Mouse (Mus musculus) embryo, embryonic 11.5 days (tissue): ENCODE results near the gene Fam107b.
"Not testable (repeated sequence)": the region's sequence is repeated elsewhere in the genome, so short reads cannot be mapped to it uniquely, and the experiment has no call there.

Experiments used
- DNase-seq: peaks from one replicate; pipeline ENCODE4 v3.0.0-alpha.2; 2012; ENCODE audit warnings: low read depth, low spot score

The Fam107b gene

DNA sequence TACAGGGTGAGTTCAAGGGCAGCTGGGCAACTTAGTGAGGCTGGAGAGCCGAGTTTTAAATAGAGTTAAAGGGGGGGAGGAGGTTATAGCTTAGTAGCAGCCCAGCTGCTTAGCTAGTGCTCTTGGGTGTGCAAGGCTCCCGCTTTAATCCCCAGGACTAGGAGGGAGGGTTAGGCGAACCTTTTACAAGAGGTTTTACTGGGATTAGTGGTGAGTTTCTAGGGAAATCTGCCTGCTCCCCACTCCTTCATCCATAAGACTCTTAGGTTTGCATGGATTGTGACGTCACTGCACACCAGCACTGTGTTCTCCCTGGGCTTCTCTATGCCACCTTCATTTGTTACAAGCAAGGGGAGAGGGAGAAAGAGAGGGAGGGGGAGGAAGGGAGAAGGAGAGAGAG, 88.6 kb downstream of the Fam107b start:
- DNase-seq: no peak

DNA sequence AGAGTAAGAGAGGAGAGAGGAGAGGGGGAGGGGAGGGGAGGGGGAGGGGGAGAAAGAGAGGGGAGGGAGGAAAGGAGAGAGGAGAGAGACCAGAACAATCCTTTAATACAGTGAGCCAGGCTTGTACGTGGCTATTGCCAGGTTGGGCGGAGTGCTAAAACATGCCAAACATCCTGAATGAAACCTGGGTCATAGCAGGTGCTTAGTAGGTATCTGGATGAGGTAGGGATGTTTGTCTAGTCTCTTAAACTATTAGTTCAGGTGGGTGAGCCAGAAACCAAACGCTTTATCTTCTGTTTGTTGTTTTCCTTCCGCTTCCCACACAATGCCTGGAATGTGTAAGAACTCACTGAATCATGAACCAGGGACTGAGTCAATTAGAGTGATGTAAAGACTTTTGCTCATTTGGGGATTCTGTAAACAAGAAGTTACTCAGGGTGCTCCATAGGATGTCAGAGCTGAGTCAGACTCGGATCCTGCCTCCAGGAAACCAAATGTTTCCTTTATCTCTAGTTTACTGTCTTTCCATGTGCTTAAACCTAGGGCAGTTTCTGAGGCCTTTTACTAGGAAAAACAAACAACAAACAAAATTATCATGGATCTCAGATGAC, 89.1 kb downstream of the Fam107b start:
- no peak for DNase-seq

DNA sequence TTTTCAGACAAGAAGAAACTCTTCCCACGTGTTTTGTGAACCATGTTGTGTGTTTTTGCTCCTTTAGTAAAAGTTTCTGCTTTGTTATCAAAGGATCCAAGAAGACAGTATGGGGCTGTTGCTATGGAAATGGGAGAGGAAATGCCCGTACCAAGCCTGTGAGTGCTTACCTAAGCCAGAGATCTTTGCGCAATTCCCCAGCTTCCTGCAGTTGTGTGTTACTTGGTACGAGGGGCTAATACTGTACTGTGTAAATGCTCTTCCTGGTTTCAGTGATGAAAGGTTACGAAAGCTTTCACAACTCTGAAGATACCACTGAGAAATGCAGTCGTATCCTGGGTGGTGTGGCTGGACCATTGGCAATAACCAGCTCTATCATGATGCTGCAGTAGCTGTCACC, 93.8 kb downstream of the Fam107b start:
- DNase-seq: no peak

DNA sequence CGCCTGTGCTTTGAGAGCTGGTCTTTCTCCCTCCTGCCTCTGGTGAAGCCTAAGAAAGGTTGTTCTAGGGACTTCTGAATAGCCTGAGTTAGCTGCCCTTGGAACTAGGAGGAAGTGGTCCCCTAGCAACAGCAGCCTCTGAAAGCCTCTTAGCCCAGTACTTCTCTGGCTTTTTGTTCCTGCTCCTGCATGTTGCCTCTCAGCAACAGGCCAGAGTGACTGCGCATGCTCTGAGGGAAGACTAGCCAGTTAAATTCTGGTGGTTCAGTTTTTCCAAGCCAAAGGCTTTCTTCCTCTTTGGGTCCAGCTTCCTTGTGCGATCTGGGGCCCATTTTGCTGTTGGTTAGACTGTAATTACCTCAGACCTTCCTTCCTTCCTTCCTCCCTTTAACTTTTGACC, 98.4 kb downstream of the Fam107b start:
- no peak for DNase-seq

DNA sequence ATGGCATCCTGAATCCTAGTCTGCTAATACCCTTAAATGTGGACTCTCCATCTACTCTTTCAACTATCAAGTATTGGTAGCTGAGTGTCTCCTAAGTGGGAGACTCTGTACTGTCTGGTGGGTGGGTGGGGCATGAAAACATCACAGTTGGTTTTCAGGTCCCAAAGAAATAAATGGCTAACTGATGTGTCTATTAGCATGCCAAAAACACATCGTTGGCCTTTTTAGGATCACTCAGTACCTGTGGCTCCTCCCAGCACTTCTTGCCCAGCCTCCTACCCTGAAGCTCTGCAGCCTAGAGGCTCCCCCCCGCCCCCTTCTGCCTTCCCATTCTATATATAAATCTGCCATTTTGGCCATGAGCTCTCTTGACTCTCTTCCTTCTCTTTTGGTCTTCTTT, 99.4 kb downstream of the Fam107b start:
- DNase-seq: no peak

DNA sequence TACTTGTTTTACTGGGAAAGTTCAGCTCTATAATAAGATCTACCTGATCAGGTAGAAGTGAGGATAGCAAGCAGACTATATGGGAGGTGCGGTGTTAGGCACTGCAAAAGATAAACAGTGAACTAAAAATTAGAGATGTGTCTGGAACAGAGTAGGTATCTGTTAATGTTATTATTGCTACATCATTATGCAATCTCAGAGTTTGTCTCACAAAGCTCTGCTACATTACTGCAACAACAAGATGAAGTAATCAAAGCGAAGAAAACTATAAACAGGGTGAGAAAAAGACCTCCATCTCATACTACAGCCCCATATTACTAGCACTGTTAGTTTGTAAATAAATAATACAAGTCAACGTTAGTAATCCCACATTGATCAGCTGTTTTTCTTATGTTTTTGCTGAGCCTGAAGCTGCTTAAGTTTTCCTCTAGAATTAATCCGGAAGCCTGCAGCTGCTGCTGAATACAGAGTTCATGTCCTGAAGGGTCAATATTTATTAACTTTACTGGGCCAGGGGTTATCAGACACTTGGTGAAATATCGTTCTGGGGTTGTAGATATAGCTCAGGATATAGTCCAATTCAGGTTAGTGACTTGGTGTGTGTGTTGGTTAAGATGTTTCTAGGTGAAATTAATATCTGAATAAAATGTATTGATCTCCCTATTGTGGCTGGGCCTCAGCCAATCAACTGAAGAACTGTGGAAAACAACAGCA, 102.5 kb downstream of the Fam107b start:
- no peak for DNase-seq

DNA sequence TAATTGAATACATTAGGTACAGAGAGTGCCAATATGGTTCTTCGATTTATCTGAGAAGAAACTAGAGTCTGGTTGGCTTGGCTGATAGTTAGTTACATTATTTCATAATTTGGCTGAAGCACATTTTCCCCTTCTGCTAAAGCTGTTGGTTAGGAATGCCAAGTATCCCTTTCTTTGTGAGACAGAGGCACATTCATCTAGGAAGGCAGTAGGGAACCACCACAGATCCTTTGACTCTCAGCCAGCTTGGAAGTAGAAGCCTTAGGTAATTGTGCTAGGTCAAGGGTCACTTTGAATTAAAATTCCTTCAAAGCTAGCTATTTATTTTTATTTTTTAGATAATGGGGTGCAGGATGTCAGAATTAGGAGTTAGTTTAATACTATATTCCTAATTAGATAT, 105.2 kb downstream of the Fam107b start:
- DNase-seq: no peak

DNA sequence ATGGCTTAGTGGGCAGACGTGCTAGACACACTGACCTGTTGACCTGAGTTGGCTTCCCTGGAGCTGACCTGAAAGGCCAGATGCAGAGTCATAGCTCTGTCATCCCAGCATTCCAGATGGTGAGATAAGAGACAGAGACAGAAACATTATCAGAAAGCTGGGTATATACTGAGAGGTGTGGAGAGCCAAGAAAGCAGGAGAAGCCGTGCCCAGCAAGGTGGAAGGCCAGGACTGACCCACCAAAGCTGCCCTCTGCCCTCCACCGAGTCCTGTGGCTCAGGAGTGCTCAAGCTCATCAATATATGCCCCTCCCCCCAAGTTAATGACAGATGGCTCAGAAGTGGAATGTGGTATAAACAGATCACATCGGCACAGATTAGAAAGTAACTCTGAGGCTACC, 112.4 kb downstream of the Fam107b start:
- DNase-seq: no peak

DNA sequence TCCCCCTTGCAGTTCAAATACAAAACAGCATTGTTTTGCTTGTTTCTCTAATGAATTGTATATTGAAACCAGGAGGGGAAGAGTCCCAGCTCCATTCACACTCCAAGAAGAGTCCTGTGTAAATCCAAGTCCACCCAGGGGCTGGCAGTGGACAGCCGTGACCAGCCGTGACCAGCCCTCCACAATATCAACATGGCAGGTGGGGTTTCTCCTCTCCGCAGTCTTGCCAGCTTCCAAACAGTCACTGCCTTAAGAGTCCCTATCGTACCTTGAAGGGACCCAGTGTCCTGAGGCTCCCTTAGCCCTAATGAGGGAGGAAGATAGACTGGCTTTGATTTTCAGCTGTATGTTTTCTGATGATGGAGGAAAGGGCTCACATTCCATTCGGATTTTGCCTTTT, 113.1 kb downstream of the Fam107b start:
- no peak for DNase-seq

DNA sequence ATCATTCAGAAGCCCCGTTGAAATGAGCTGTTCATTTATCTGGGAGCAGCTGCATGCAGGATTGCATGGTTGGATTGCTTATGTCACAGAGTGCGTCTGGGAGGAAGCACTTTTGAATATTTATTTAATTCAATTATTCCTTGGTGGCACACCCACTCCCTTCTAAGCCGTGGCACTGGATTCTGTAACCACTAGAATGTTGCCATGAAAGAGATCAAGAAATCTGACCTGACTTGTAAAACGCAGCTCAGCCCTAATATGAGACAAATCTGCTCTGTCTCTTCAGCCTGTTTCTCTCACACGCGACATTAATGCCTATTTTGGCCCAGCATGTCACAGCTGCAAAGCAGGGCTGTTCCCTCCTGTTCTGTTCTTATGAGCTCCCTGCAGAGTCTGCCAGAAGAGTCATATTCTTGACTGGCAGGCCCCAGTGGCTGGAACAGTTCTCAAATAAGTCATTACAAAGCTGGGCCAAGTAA, 113.5 kb downstream of the Fam107b start:
- no peak for DNase-seq

DNA sequence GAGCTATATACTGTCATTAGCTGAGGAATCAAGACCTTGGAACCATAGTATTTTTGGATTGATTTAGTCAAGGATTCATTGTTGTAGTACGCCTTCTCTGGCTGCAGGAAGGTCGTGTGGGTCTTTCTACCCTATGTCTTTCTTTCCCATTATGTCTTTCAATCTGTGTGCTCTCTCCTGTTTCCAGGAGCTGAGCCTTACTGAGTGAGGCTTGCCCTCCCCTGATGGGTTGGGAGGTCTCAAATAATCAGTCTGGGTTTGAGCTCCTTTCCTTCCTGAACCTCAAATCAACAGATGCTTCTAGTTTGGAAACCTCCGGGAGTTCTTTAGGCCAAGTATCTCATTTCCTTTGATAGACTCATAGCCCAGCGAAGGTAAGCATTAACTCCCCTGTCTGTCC, 119.9 kb downstream of the Fam107b start:
- no peak for DNase-seq

DNA sequence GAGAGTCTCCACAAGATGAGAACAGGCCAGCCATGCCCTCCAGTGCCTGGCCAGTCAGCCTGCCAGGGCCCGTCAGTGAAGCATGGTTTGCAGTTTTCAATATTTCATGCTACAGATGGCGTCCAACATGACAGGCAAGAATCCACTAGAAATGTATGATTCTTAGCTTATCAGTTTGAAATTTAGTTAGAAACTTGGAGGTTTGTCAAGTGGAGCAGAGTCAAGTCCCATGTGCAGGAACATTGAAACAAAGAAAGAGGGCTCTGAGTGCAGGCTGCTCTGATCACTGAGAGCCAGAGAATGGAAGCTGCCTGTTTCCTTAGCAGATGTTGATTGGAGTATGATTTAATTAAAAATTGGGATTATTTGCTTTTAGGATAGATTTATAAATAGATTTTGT, 122.5 kb downstream of the Fam107b start:
- no peak for DNase-seq

DNA sequence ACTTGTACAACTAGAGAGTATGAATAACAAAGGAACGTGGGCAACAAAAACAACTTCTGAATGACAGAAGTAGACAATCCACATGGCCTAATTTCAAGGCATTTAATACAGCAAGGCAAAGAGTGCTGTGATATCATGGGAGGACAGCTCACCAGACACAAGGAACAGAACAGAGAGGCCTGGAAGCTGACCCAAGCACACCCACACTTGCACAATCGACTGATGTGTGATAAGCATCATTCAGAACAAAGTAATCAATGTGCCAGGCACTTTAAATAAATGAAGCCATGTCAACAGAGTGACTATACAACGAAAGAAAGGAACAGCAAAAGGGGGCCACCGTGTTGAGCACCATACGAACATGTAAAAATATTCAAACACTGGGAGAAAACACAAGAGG, 125.6 kb downstream of the Fam107b start:
- no peak for DNase-seq

DNA sequence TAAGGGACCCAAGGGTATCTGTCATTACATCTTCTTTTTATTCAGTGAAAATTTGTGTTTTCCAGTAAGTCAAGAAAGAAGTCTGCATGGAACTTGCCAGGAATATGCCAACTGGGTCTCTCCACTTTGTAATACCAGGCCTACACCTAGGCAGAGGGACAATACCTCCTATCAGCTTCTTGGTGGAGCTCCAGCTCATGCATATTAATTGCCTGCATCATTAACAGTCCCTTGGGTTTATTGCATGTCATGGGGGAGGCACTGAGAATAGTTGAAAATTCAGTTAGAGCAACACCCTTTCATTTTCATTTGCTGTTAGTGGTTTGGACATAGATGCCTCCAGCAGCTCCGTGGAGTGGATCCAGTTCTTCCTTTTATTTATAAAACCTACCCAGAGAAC, 130.1 kb downstream of the Fam107b start:
- no peak for DNase-seq

DNA sequence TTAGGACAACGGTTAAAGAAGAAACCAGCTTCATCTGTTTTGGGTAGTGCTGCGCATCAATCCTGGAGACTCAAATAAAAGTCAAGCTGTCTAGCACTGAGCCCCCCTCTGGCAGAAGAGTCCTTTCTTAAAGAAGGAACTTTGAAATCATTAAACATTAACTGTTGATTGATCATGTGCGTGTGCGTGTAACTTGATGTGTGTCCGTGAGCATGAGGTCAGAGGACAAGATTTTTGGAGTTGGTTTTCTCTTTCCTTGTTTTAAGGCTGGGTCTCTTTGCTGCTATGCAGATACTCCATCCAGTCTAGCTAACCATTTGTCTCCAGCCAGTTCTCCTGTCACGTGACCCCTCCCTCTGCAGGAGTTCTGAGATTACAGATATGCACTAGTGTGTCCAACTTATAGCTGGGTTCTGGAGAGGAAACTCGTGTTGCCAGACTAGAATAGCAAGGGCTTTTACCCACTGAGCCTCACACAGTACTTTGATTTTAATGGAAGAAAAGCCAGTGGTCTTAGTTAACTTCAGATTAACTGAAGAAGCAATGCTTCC, 132.4 kb downstream of the Fam107b start:
- DNase-seq: no peak

DNA sequence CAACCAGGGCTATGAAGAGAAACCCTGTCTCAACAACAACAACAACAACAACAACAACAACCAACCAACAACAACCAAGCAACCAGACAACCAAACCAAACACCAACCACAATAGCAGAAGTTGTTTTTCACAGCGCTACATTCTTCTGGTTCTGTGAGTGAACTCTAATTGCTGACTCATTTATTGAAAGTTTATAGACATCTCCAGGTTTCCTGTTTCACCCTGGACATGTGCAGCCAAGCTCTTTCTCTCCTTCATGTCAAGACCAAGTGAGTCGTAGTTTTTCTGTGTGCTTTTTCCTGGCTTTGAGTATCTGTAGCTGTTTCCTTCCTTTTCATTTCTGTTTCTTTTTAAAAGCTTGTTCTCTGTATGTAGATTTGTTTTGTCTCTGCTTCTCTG, 133.5 kb downstream of the Fam107b start:
- no peak for DNase-seq

DNA sequence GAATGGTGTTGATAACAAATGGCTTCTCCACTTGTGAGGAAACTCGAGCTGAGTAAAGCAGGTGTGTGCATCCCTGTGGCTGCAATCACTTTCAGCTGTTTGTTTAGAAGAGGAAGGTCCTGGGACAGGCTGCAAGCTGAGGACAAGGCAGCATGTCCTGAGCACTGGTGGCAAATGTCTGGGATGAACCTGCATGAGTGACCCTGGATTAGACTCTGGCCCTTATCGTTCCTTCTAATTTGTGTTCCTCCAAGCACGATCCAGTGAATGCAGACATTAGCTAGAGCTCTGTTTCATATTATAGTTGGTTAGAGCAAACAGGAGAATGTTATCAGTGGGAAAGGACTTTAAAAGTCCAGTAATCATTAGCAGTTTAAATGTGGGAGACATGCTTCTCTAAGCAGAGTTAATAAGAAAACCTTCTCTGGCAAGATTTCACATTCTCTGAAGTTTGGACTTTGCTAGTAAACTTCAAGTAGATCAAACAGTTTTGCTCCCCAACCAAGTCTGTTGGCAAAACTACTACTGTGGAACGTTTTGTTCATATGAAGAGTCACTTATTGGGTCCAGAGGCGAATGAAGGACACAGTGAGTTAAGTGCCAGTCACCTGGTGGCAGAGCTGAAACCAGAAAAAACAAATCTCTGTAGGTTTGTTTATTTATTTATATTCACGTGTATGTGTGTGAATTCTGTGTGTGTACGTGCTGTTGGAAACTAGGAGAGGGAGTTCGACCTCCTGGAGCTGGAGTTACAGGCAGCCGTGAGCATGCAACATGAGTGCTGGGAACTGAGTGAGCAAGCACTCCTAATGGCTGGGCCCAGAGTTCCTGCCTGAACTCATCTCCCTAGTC, 134.2 kb downstream of the Fam107b start:
- DNase-seq: no peak

DNA sequence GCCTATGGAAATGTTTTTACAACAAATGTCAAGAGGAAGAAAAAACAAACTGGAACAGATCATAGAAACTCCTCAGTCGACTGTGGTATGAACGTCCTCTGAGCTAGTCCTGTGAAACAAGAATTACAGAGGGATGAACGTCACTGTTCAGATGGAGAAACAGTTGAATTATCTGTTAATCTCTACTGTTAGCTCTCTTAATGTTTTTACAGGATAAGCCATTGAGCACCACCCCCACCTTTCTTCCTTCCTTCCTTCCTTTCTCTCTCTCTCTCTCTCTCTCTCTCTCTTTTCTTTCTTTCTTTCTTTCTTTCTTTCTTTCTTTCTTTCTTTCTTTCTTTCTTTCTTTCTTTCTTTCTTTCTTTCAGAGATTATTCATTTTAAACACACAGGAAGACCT, 135.0 kb downstream of the Fam107b start:
- not testable (repeated sequence) for DNase-seq

DNA sequence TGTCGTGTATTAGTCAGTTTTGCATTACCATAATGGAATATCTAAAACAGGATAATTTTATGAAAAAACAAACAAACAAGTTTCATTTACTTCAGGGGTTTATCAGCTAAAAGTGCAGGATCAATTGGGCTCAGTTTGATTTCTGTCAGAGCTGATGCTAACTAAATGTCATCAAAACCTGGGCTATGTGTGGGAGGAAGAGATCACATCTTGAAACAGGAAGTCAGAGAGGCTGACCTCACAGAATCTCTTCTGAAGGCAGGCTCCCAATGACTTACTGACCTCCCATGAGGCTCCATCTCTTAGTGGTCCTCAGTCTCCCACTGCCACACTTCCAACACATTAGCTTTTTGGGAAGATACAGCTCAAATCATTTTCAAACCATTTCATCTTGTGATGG, 136.9 kb downstream of the Fam107b start:
- DNase-seq: no peak

DNA sequence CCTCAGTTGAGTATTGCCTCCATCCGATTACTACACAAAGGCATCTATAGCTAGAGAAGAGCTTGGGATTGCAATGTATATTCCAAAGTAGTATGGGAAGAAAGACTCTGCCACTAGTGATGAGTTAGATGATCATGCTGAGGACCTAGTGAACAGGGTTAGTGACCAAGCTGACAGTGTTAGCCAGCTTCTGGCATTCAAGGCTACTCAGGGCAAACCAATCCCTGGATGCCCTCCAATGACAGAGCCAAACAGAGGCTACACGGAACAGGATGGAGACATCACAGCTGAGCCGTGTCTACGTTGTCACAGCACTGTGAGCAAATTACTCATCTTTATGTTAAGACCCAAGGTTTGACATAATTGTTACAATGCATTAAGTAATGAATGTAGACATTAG, 138.3 kb downstream of the Fam107b start:
- no peak for DNase-seq

DNA sequence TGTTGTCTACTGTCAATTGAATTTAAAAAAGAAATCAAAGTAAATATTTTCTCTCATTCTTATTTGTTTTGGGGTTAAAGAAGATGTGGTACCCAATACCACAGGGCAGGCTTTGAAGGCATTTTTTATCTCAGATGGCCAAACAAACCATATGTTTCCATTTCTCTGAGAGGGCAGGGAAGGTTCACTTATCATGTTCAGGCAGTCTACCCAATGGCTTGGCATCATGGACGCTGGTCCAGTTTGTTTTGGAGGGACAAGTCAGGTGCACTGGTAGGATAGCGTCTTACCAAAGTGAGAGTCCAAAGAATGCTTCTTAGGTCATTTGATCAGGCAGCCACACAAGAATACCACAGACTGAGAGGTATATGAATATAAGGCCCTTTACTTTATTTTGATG, 139.6 kb downstream of the Fam107b start:
- DNase-seq: no peak

DNA sequence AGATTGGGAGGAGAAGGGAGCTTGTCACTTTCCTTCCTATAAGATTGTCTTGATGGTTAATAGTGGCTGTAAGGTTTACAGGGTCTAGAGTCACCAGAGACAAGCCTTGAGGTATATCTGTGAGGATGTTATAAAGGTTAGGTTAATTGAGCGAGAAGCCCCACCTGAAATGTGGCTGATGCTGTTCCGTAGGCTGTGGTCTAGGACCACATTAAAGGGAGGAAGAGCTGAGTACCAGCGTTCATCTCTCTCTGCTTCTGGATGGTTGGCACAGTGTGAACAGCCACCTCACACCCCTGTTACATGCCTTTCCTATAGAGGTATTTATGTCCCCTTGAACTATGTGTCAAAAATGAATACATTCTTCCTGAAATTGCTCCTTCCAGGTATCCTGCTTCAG, 140.2 kb downstream of the Fam107b start:
- no peak for DNase-seq
